Comparison of ENCODE assay signal across 8 mouse cellular contexts in genomic region chr10:87058926-87059325, GRCm38 (mm10). TPM values are rescaled to one million over a fixed set of nuclear protein-coding genes. Genes with fewer than 3 reads are reported as not detected.
A peak's percentile ranks its signal among the peaks of the same experiment; 100 is the strongest.
DNase-seq lines count a peak whose midpoint lies in the region; ATAC-seq and TF ChIP-seq lines count a peak whose summit lies in the region.

No protein-coding gene starts in this region.

- no peak overlapping the region for H3K27ac ChIP-seq in lung, embryonic 16.5 days (ENCODE audit: low read length)
- H3K27ac ChIP-seq in lung, postnatal 0 days (ENCODE audit: low read length), result no peak overlapping the region
- H3K27ac ChIP-seq in intestine, embryonic 16.5 days (ENCODE audit: low read length), result no peak overlapping the region
- H3K27ac ChIP-seq in stomach, embryonic 14.5 days (ENCODE audit: low read length), result no peak overlapping the region

- no peak for TF ChIP-seq EP300 in lung, postnatal 0 days (IDR thresholded peaks at IDR 0.05)

- ATAC-seq in lung, embryonic 16.5 days (ENCODE audit: low read depth), result no peak
- ATAC-seq in lung, postnatal 0 days, result no peak
- ATAC-seq in intestine, embryonic 16.5 days, result 0 out of 2 replicates have a peak, but pooled peaks have one; percentile 10
- ATAC-seq in stomach, embryonic 14.5 days (ENCODE audit: insufficient number of reproducible peaks, insufficient read depth, low FRiP score, low read depth), result 0 out of 2 replicates have a peak, but pooled peaks have one; percentile 42

- WGBS in lung, embryonic 16.5 days, result 28% methylated on average over 9 of the region's 9 CpGs
- WGBS in lung, postnatal 0 days, result 31% methylated on average over 8 of the region's 9 CpGs
- WGBS in intestine, embryonic 16.5 days, result 22% methylated on average over 9 of the region's 9 CpGs
- 22% methylated on average over 9 of the region's 9 CpGs for WGBS in stomach, embryonic 14.5 days

- H3K9me3 ChIP-seq in lung, embryonic 16.5 days (ENCODE audit: control insufficient read depth, low read length), result no peaks in the 10 kb centered on the region
- H3K9me3 ChIP-seq in lung, postnatal 0 days (ENCODE audit: low read length), result no peaks in the 10 kb centered on the region
- no peaks in the 10 kb centered on the region for H3K9me3 ChIP-seq in intestine, embryonic 16.5 days (ENCODE audit: control insufficient read depth, low read length)
- no peaks in the 10 kb centered on the region for H3K9me3 ChIP-seq in stomach, embryonic 14.5 days (ENCODE audit: control insufficient read depth, low read depth, low read length)

- peaks cover 6% of the 10 kb centered on the region; the same call in 1 of the 2 replicates for H3K4me1 ChIP-seq in lung, embryonic 16.5 days (replicated peaks; ENCODE audit: control insufficient read depth, insufficient read depth, low read length)
- no peaks in the 10 kb centered on the region for H3K4me1 ChIP-seq in lung, postnatal 0 days (ENCODE audit: insufficient read depth, low read depth, low read length)
- H3K4me1 ChIP-seq in intestine, embryonic 16.5 days (ENCODE audit: control insufficient read depth, insufficient read depth, low read length), result peaks cover 9% of the 10 kb centered on the region; the same call in 1 of the 2 replicates
- H3K4me1 ChIP-seq in stomach, embryonic 14.5 days (ENCODE audit: control insufficient read depth, insufficient read depth, low read length), result 0 out of 2 replicates have a peak, but pooled peaks cover 3% of the 10 kb centered on the region

- H3K27me3 ChIP-seq in lung, embryonic 16.5 days (ENCODE audit: control insufficient read depth, insufficient read depth, low read depth, low read length), result no peaks in the 10 kb centered on the region
- H3K27me3 ChIP-seq in lung, postnatal 0 days (replicated peaks; ENCODE audit: insufficient read depth, low read length), result no peaks in the 10 kb centered on the region
- H3K27me3 ChIP-seq in intestine, embryonic 16.5 days (replicated peaks; ENCODE audit: control insufficient read depth, insufficient read depth, low read length), result no peaks in the 10 kb centered on the region
- H3K27me3 ChIP-seq in stomach, embryonic 14.5 days (ENCODE audit: control insufficient read depth, insufficient read depth, low read length), result no peaks in the 10 kb centered on the region

- no peak for TF ChIP-seq CTCF in lung, postnatal 0 days (IDR thresholded peaks at IDR 0.05)

- no peak overlapping the region for H3K4me3 ChIP-seq in lung, embryonic 16.5 days (ENCODE audit: low read length)
- H3K4me3 ChIP-seq in lung, postnatal 0 days (ENCODE audit: low read depth, low read length), result no peak overlapping the region
- no peak overlapping the region for H3K4me3 ChIP-seq in intestine, embryonic 16.5 days (ENCODE audit: low read length)
- no peak overlapping the region for H3K4me3 ChIP-seq in stomach, embryonic 14.5 days (ENCODE audit: low read depth, low read length)

- no peaks in the 10 kb centered on the region for H3K36me3 ChIP-seq in lung, embryonic 16.5 days (ENCODE audit: control insufficient read depth, insufficient read depth, low read length)
- H3K36me3 ChIP-seq in lung, postnatal 0 days (ENCODE audit: insufficient read depth, low read length), result no peaks in the 10 kb centered on the region
- H3K36me3 ChIP-seq in intestine, embryonic 16.5 days (ENCODE audit: control insufficient read depth, insufficient read depth, low read length), result no peaks in the 10 kb centered on the region
- no peaks in the 10 kb centered on the region for H3K36me3 ChIP-seq in stomach, embryonic 14.5 days (ENCODE audit: control insufficient read depth, insufficient read depth, low read length)

- no peak overlapping the region for H3K9ac ChIP-seq in lung, embryonic 16.5 days (ENCODE audit: low read length)
- H3K9ac ChIP-seq in lung, postnatal 0 days (replicated peaks; ENCODE audit: low read depth), result no peak overlapping the region
- no peak overlapping the region for H3K9ac ChIP-seq in intestine, embryonic 16.5 days (ENCODE audit: low read depth, low read length)
- H3K9ac ChIP-seq in stomach, embryonic 14.5 days (replicated peaks; ENCODE audit: low read depth, low read length), result no peak overlapping the region

- DNase-seq in embryo, embryonic 10 days (ENCODE audit: low spot score), result peak; percentile 23
- no peak for DNase-seq in embryo, embryonic 9.5 days (ENCODE audit: extremely low spot score)
- no peak for DNase-seq in lung, postnatal 0 days (ENCODE audit: low spot score)
- no peak for DNase-seq in cerebellum, postnatal 25 days
- DNase-seq in spleen, adult 18-20 months, result no peak

- peak overlapping the region; percentile 91; the same call in 1 of the 2 replicates for H3K4me2 ChIP-seq in lung, embryonic 16.5 days (ENCODE audit: low read depth, low read length)
- H3K4me2 ChIP-seq in lung, postnatal 0 days (replicated peaks; ENCODE audit: low read depth, low read length), result no peak overlapping the region
- 0 out of 2 replicates have a peak overlapping the region, but pooled peaks have one; percentile 88 for H3K4me2 ChIP-seq in intestine, embryonic 16.5 days (ENCODE audit: low read depth, low read length)
- peak overlapping the region; percentile 88 for H3K4me2 ChIP-seq in stomach, embryonic 14.5 days (replicated peaks; ENCODE audit: low read depth, low read length)

RNA-seq across cellular contexts. Expression of gene 1700113H08Rik, which starts 1.1 kb away (rescaled TPM):
- polyA plus RNA-seq in lung, embryonic 16.5 days (2015; fragmentation: Nextera tagmentation; extraction: Ambion mirVana), result not detected in 2 replicates
- not detected in 2 replicates for polyA plus RNA-seq in lung, postnatal 0 days (2015; fragmentation: Nextera tagmentation; extraction: Ambion mirVana)
- polyA plus RNA-seq in intestine, embryonic 16.5 days (2015; fragmentation: Nextera tagmentation; extraction: Ambion mirVana), result 0.10 TPM in 1 of 2 replicates, not detected in the other
- not detected in 2 replicates for polyA plus RNA-seq in stomach, embryonic 14.5 days (2014; fragmentation: Nextera tagmentation; extraction: Ambion mirVana)

RNA-seq across cellular contexts. Expression of gene Stab2, which starts 51.1 kb away (rescaled TPM):
- 6.8 and 9.8 TPM in 2 replicates for polyA plus RNA-seq in lung, embryonic 16.5 days (2015; fragmentation: Nextera tagmentation; extraction: Ambion mirVana)
- 0.11 and 0.24 TPM in 2 replicates for polyA plus RNA-seq in lung, postnatal 0 days (2015; fragmentation: Nextera tagmentation; extraction: Ambion mirVana)
- polyA plus RNA-seq in intestine, embryonic 16.5 days (2015; fragmentation: Nextera tagmentation; extraction: Ambion mirVana), result 0.78 and 0.95 TPM in 2 replicates
- polyA plus RNA-seq in stomach, embryonic 14.5 days (2014; fragmentation: Nextera tagmentation; extraction: Ambion mirVana), result 0.74 and 1.1 TPM in 2 replicates

Comparison
In these comparisons a context has a peak if more than half of its experiments do, and no peak if none do; other contexts are left out.
1. ATAC-seq: peak in intestine, embryonic 16.5 days (single experiment) and stomach, embryonic 14.5 days (single experiment); none in lung, embryonic 16.5 days (single experiment) and lung, postnatal 0 days (single experiment).